Mouse (Mus musculus) frontal cortex, postnatal 14 days (tissue): ENCODE results near the gene Ppard.
A peak's percentile ranks its signal among the peaks of the same experiment; 100 is the strongest.

Source experiments
- DNase-seq, 2 experiments: peaks; one replicate each; pipeline ENCODE4 v3.0.0; 2022; ENCODE audit warnings: low spot score in 2 of 2

Ppard gene

GRCm38 (mm10) chr17:28335267-28335666, 102.8 kb downstream of the Ppard start:
- no peak for DNase-seq

DNA sequence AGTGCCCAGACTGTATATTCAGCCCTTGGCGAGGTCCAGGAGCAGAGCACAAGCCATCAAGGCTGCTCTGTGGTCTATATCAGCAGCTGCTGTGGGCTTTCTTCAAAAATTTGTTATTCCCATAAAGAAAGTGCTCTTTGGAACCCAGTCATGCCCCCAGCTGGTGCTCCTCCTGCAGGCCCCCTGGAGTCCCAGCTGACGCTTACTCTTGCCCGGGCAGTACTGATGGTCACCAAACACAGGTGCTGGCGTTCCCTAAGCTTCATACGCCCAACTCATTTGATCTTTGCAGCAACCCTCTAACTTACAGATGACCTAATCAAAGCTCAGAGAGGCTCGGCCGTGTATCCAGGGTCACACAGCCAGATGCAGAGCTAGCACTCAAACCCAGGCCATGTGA, 105.0 kb downstream of the Ppard start:
- no peak for DNase-seq

DNA sequence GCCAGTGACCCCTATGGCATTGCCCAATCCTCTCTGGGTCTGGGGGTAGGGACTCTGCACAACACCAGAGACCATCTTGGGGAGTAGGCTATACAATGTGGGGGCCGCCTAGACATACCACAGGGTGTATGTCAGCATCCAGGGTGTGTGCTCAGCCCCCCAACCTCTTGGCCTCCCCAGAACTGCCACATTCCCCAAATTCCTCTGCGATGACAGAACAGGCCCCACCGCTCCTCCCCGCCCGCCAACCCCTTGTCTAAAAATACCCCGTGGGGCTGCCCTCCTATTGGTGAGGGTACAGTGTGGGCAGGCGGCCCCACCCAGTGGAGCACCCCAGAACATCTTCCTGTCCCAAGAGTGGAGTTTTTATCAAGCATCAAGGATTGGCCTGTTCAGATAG, 108.1 kb downstream of the Ppard start:
- no peak for DNase-seq

DNA sequence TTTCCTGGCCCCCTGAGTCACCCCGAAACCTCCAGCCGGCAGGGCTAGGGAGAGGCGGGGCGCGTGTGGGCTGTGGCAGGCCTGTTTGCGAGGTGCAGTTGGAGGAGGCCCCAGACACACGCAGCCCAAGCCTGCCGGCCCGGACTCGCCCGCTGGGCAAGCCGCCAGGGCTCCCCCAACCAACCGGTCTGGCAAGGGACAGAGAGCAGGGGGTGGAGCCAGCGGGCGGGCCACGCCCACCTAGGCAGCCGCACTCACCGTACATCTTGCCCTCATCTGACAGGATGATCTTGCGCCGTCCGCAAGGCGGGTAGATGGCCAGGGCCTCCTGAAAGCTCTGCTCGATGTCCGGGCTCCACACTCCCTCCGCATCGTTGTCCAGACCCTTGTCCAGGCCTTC, 108.6 kb downstream of the Ppard start:
- DNase-seq = peak; percentile 63 to 67

GRCm38 (mm10) chr17:28344050-28344607, 111.6 kb downstream of the Ppard start:
- DNase-seq = no peak

DNA sequence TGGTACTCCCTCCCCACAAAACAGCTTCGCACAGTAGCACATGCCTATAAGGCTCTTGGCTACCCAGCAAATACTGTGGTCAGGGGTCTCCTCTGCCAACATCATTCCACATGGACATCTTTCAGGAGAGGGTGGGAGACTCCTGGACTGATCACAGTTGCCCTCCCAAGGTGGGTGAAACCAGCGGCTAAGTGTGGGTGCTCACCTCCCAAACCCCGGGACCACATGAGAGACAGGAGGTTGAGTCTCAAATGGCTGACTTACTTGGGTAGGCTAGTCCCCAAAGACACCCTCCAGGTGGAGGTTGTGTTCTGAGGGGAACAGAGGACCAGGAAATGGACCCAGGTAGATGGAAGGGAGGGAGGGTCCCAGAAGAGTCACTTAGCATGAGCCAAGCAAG, 112.2 kb downstream of the Ppard start:
- no peak for DNase-seq

DNA sequence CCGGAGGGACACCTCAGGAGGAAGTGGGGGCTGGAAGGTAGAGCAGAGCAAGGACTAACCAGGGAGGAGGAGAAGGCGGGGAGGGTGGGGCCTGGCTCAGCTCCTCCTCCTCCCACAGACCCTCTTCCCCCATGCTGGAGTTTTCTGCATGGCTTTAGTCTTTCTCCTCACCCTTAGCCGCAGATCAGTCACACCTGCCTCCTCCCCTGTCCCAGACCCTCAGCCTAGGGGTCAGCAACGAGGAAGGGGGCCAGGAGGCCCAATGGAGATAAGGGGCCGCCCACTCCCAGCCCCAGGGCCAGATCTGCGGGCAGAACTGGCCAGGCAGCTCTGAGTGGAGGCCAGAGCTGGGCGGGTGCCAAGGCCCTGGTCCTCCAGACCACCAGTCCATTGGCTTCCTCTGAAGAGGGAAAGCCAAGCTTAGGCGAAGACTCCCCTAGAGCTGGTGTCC, 112.8 kb downstream of the Ppard start:
- no peak for DNase-seq

DNA sequence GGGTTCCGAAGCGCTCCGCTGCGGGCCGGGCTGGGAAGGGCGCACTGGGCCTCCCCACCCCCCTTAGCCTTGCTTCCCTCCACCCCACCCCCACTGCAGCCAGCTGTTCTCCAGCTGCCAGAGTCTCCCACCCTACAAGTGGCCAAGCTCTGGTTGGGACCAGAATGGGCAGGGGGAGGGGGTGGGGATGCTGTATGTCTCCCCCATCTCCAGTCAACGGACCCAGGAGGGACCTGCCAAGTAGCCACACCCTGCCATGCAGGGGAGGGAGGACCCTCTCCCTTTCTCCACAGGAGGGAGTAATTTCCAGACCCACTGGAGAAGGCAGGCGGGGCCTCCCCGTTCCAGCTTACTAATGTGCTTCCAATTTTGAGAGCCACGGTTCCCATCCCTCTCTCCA, 113.4 kb downstream of the Ppard start:
- DNase-seq = no peak

DNA sequence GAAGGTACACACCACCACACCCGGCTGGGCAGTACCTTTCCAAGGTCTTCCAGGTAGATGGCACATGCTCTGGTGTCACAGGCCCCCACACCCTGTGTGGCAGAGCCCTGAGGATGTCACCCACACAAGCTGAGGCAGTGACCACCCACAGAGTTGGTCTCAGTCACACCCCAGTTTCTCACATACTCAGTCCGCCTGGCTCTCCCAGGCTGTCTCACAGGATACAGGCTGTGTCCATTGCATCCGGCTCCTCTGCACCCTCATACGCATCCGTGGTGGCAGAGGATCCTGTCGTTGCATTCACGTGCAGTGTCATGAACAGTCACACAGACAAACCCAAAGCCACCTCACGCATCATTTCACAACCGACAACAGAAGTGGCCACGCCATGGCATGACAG, 114.8 kb downstream of the Ppard start:
- DNase-seq = no peak

- DNase-seq = no peak
These were observed 115.7 kb downstream of the Ppard start for GRCm38 (mm10) chr17:28348211-28348610.

GRCm38 (mm10) chr17:28349264-28349880, 116.9 kb downstream of the Ppard start:
- no peak for DNase-seq

GRCm38 (mm10) chr17:28349901-28350465, 117.5 kb downstream of the Ppard start:
- DNase-seq = no peak

GRCm38 (mm10) chr17:28350466-28351352, 118.2 kb downstream of the Ppard start, which contains the start of gene Tead3:
TSS of gene Tead3 (minus strand) at chr17:28350817.
- DNase-seq = no peak
